Mouse (Mus musculus) right cerebral cortex, adult 18-20 months (tissue): Measurements from ENCODE around the gene Vmn1r76.

Source experiments
- DNase-seq: peaks from one replicate; pipeline ENCODE4 v3.0.0; 2022; ENCODE audit warnings: mixed read lengths

Gene Vmn1r76

GRCm38 (mm10) chr7:11938113-11938512 lies at the start of gene Vmn1r76:
Gene Vmn1r76 (minus strand): TSS chr7:11938213.
- DNase-seq, result no peak

DNA sequence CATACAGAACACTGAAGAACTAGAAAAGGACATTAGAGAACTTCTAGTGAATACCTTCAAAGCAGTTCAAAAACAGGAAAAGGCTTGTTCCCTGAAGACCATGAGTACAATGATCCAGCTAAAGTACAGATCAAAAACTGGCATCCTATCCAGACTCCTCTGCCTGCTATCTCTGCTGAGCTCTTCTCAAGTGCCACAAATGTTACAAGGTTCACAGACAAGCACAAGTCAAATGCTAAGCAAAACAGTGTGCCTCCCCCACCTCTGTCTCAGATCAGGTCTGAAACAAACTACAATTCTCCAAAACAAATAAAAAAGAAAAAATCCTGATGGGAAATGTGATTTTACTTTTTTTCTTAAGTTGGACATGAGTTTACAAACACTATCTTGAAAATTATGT lies 34.6 kb upstream of the Vmn1r76 start:
- DNase-seq, result no peak

DNA sequence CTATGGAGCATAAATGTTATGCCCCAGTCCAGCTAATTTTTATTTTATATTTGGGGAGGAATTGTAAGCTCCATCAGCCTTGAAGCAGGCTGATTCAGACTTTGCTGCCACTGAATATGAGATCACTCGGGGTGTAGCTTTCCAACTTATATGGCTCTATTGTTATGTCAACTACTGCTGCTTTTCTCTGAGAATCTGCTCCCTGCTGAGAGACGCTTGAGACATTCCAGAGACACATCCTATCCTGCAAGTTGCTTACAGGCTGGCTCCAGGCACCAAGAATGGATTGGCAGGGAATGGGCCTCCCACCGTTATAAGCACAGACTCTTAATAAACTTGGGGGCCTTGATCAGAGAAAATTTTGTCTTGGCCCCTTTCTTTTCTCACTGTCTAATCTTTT lies 10.0 kb upstream of the Vmn1r76 start:
- no peak for DNase-seq

- DNase-seq, result no peak
Measured at GRCm38 (mm10) chr7:11874330-11874729, 63.7 kb downstream of the Vmn1r76 start, which contains the start of gene Vmn1r75. Gene Vmn1r75 (plus strand): TSS chr7:11874630.
